Mouse (Mus musculus) kidney, adult 2 months (tissue): ENCODE data around the gene Plcd3. TPM values are rescaled to one million over a fixed set of nuclear protein-coding genes. Genes with fewer than 3 reads are reported as not detected.

Experiments
- DNase-seq: peaks from one replicate; pipeline ENCODE4 v3.0.0; 2021
- H3K27ac ChIP-seq: fragments of 200-500 bp; 2 replicates; pipeline ENCODE4 v1.5.1; 2012; ENCODE audit warnings: low read depth, low read length, control low read depth, inconsistent platforms; ENCODE audit not compliant: insufficient read depth
- H3K27me3 ChIP-seq: fragments of 200-500 bp; replicated peaks from 2 replicates; pipeline ENCODE4 v1.6.1; 2012; ENCODE audit warnings: mild to moderate bottlenecking, moderate library complexity, low read length, inconsistent platforms; ENCODE audit not compliant: control insufficient read depth, insufficient read depth
- H3K36me3 ChIP-seq: fragments of 200-500 bp; 2 replicates; pipeline ENCODE4 v1.6.1; 2012; ENCODE audit warnings: mild to moderate bottlenecking, moderate library complexity, low read length, inconsistent platforms; ENCODE audit not compliant: control insufficient read depth, insufficient read depth
- H3K4me1 ChIP-seq: fragments of 200-500 bp; 2 replicates; pipeline ENCODE4 v1.6.1; 2011; ENCODE audit warnings: low read length; ENCODE audit not compliant: control insufficient read depth, insufficient read depth
- H3K4me3 ChIP-seq: fragments of 200-500 bp; 2 replicates; pipeline ENCODE4 v1.5.1; 2011; ENCODE audit warnings: mild to moderate bottlenecking, low read depth, low read length, control low read depth; ENCODE audit not compliant: insufficient read depth
- CTCF ChIP-seq: fragments of 200-500 bp; conservative IDR thresholded peaks from 2 replicates; pipeline ENCODE4 v1.5.1; 2011; ENCODE audit warnings: low read depth, mild to moderate bottlenecking, control low read depth, low read length, moderate library complexity, mixed read lengths; ENCODE audit not compliant: insufficient read depth, insufficient read length
- POLR2A ChIP-seq: fragments of 200-500 bp; IDR thresholded peaks from one replicate; pipeline ENCODE4 v1.6.1; 2011; ENCODE audit warnings: low read depth, low read length, control low read depth
- WGBS: fragments of 180-500 bp; shearing (Covaris S2); methylation state at CpG from one replicate; pipeline ENCODE4 v1.1.7; 2018; 5-methylcytosine and 5-hydroxymethylcytosine counted together
- polyA plus RNA-seq: library from polyadenylated mRNA; depleted of rRNA; stranded (reverse); fragments of >200 nt; gene quantifications from 2 replicates; pipeline ENCODE4 v1.2.3, GENCODE M21; 2012

Gene Plcd3
- polyA plus RNA-seq, 1 experiment, result 14.9 TPM

DNA sequence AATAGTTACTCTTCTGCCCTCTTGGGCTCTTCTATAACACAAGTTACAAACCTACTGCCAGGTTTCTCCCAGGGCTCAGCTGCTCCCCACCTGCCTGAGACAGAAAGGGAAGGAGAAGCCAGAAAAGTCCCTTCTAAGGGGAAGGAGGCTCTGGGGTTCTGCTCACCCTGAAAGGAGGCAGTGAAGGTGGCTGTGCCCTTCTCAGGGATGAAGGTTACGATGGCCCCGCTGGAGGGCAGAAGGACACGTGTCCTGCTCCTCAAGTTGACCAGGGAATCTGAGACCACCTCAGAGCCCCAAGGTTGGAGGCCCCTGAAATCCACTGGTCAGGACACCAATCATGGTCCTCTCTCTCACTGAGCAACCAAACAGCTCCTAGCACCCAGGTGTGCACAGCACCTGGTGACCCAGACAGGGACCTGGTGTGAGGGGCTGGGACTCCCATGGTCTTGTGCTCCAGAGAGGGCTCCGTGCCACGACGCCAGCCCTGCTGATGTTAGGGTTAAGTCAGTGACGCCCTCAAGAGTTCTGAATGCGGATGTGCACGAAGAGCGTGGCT lies 31.1 kb downstream of the Plcd3 start:
- Histone ChIP-seq H3K4me3 (no peak overlapping the region), H3K27me3 (no peaks in the 10 kb centered on the region), H3K27ac (no peak overlapping the region), H3K4me1 (no peaks in the 10 kb centered on the region), H3K36me3 (no peaks in the 10 kb centered on the region; the same call in 1 of the 2 replicates)
- no peak for DNase-seq
- TF ChIP-seq POLR2A (no peak), CTCF (no peak)
- 93% methylated on average over 10 of the region's 10 CpGs for WGBS

DNA sequence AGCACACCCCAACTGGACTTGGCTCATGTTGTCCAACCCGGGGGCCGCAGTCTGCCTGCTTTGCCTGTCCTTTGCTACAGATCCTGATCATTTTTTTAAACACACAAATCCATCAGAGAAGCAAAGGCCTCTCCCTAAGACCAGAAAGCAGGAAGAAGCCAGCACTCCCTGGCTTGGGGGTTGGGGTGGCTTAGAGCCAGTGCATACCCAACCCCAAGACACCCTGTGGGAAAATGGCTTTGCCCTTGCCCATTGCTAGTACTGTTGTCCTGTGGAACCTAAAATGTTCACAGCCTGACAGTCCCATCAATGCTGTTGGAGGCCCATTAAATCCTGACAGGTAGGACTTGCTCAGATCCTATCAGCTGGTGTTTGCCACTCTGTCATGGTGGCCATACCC lies 31.7 kb downstream of the Plcd3 start:
- no peaks in the 10 kb centered on the region for H3K4me1 ChIP-seq
- no peak overlapping the region for H3K27ac ChIP-seq
- no peaks in the 10 kb centered on the region; the same call in 1 of the 2 replicates for H3K36me3 ChIP-seq
- no peak overlapping the region for H3K4me3 ChIP-seq
- no peaks in the 10 kb centered on the region for H3K27me3 ChIP-seq
- TF ChIP-seq CTCF, result no peak
- no peak for TF ChIP-seq POLR2A
- no peak for DNase-seq
- 96% methylated on average over 2 of the region's 2 CpGs for WGBS

DNA sequence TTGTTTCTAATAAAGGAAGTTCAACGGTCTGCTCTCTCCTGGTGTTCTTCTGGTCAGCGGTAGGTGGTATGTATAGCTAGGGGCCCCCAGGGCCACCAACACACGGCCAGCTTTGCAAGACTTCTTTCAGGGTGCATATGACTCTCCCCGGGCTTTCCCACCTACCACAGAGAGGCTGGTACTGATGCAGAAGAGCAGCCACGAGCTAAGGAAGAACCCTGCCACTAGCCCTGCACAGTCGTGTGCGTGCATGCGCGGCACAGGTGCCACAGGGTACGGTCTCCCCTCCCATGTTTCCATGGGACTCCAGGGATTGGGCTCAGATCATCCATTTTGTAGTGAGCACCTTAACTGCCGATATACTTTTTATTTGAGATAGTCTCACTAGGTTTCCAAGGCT lies 32.6 kb downstream of the Plcd3 start:
- TF ChIP-seq CTCF (no peak), POLR2A (no peak)
- WGBS, result 89% methylated on average over 11 of the region's 11 CpGs
- Histone ChIP-seq H3K4me1 (no peaks in the 10 kb centered on the region), H3K27me3 (no peaks in the 10 kb centered on the region), H3K27ac (no peak overlapping the region), H3K4me3 (no peak overlapping the region), H3K36me3 (peaks cover 3% of the 10 kb centered on the region; the same call in 1 of the 2 replicates)
- DNase-seq, result no peak

GRCm38 (mm10) chr11:103068272-103068671 lies 33.2 kb downstream of the Plcd3 start:
- Histone ChIP-seq H3K27ac (no peak overlapping the region), H3K4me3 (no peak overlapping the region), H3K36me3 (peaks cover 5% of the 10 kb centered on the region), H3K27me3 (no peaks in the 10 kb centered on the region), H3K4me1 (no peaks in the 10 kb centered on the region)
- 96% methylated on average over 4 of the region's 4 CpGs for WGBS
- TF ChIP-seq POLR2A, result no peak
- no peak for TF ChIP-seq CTCF
- no peak for DNase-seq

DNA sequence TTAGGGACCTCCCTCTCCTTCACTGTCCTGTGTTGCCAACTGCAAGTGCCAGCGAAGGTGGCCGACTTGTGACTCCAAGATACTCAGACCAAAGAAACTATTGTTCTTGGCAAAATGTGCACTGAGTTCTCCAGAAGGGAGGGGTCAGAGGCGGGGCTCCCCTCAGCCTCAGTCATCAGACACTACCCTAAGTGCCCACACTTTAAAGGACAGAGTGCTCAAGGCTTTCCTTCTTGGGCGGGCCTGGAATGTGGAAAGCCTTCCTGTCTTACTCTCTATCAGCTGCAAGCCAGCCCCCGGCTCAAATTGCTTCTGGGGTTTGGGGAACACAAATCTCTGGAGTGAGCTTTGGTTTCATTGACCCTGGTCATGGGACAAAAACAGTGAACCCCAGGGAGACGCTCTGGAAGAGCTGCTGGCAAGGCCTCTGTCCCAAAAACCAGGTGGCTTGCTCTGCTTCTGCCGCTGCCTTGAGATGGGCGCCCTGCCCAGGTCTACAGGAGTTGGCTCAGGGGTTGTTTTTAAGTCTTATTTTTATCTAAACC lies 33.9 kb downstream of the Plcd3 start:
- TF ChIP-seq CTCF (no peak), POLR2A (no peak)
- H3K27me3 ChIP-seq, result no peaks in the 10 kb centered on the region
- H3K36me3 ChIP-seq, result peaks cover 5% of the 10 kb centered on the region
- no peak overlapping the region for H3K4me3 ChIP-seq
- DNase-seq, result peak; percentile 55
- no peak overlapping the region for H3K27ac ChIP-seq
- H3K4me1 ChIP-seq, result no peaks in the 10 kb centered on the region
- WGBS, result 58% methylated on average over 8 of the region's 8 CpGs

- H3K27me3 ChIP-seq, result no peaks in the 10 kb centered on the region
- 96% methylated on average over 6 of the region's 6 CpGs for WGBS
- no peak for TF ChIP-seq POLR2A
- no peak overlapping the region for H3K4me3 ChIP-seq
- H3K36me3 ChIP-seq, result peaks cover 5% of the 10 kb centered on the region
- no peaks in the 10 kb centered on the region for H3K4me1 ChIP-seq
- DNase-seq, result no peak
- H3K27ac ChIP-seq, result no peak overlapping the region
These were observed 34.5 kb downstream of the Plcd3 start for GRCm38 (mm10) chr11:103067051-103067361.

GRCm38 (mm10) chr11:103066191-103067050 lies 35.0 kb downstream of the Plcd3 start:
- 84% methylated on average over 14 of the region's 14 CpGs for WGBS
- peak; percentile 63 for DNase-seq
- Histone ChIP-seq H3K4me3 (no peak overlapping the region), H3K27ac (no peak overlapping the region), H3K4me1 (no peaks in the 10 kb centered on the region), H3K27me3 (no peaks in the 10 kb centered on the region), H3K36me3 (peaks cover 7% of the 10 kb centered on the region)
- TF ChIP-seq POLR2A (no peak), CTCF (no peak)
